Mouse (Mus musculus) midbrain, embryonic 16.5 days (tissue): ENCODE results near the gene Sema3c. TPM values are rescaled to one million over a fixed set of nuclear protein-coding genes. Genes with fewer than 3 reads are reported as not detected.

Experiments used
- ATAC-seq: fragments of 200-750 bp; cut with Nextera tagmentation; 2 replicates; pipeline ENCODE4 v1.8.0; 2017; ENCODE audit warnings: moderate TSS enrichment
- H3K27ac ChIP-seq: fragments of 300-500 bp; sonication (generic); 2 replicates; pipeline ENCODE4 v1.5.1; 2014; ENCODE audit warnings: mild to moderate bottlenecking, low read length, mixed read lengths
- H3K27me3 ChIP-seq: fragments of 300-500 bp; sonication (generic); 2 replicates; pipeline ENCODE4 v1.6.1; 2014; ENCODE audit warnings: low read depth, low read length, mixed read lengths; ENCODE audit not compliant: control insufficient read depth, insufficient read depth
- H3K36me3 ChIP-seq: fragments of 300-500 bp; sonication (generic); 2 replicates; pipeline ENCODE4 v1.6.1; 2014; ENCODE audit warnings: mild to moderate bottlenecking, low read length, moderate library complexity, mixed read lengths; ENCODE audit not compliant: control insufficient read depth, insufficient read depth
- H3K4me1 ChIP-seq: fragments of 300-500 bp; sonication (generic); 2 replicates; pipeline ENCODE4 v1.6.1; 2014; ENCODE audit warnings: mild to moderate bottlenecking, low read length, mixed read lengths; ENCODE audit not compliant: control insufficient read depth, insufficient read depth
- H3K4me2 ChIP-seq: fragments of 300-500 bp; sonication (generic); 2 replicates; pipeline ENCODE4 v1.6.1; 2014; ENCODE audit warnings: mild to moderate bottlenecking, low read length, mixed read lengths
- H3K4me3 ChIP-seq: fragments of 300-500 bp; sonication (generic); 2 replicates; pipeline ENCODE4 v1.5.1; 2014; ENCODE audit warnings: low read depth, mild to moderate bottlenecking, low read length, moderate library complexity, mixed read lengths
- H3K9ac ChIP-seq: fragments of 300-500 bp; sonication (generic); 2 replicates; pipeline ENCODE4 v1.6.1; 2014; ENCODE audit warnings: low read depth, low read length, mixed read lengths
- H3K9me3 ChIP-seq: fragments of 300-500 bp; sonication (generic); replicated peaks from 2 replicates; pipeline ENCODE4 v1.6.1; 2014; ENCODE audit warnings: mild to moderate bottlenecking, low read length, mixed read lengths; ENCODE audit not compliant: control insufficient read depth, poor library complexity, severe bottlenecking
- WGBS: fragments of 180-500 bp; shearing (Covaris S2); extraction: QIAGEN DNeasy Blood & Tissue Kit; methylation state at CpG from one replicate; pipeline ENCODE4 v1.1.7; 2014; 5-methylcytosine and 5-hydroxymethylcytosine counted together
- polyA plus RNA-seq: library from polyadenylated mRNA; unstranded; fragments of >200 nt; fragmentation: Nextera tagmentation; extraction: Ambion mirVana; gene quantifications from 2 replicates; pipeline ENCODE4 v1.2.1, GENCODE M21; 2015

Sema3c gene
- polyA plus RNA-seq, 1 experiment from 2014 or later = 15.5 TPM

DNA sequence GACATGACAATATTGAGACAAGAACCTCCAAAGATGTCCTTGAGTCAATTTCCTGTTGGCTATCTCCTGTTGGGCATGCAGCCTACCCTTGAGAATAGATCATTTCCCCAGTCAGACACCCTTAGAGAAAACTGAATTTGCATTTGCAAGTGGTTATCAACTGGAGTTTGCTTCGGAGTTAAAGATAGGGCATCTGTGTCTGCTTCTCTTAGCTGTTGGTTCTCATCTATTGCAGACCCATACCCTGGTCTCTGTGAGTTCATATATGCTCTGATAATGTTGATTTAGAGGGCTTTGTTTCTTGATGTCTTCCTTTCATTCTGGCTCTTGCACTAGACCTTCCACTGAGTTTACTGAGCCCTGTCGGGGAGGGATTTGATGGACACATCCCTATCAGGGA, 106.8 kb downstream of the Sema3c start:
- Histone ChIP-seq H3K27ac (no peak overlapping the region), H3K9me3 (no peaks in the 10 kb centered on the region), H3K27me3 (no peaks in the 10 kb centered on the region), H3K36me3 (no peaks in the 10 kb centered on the region), H3K9ac (no peak overlapping the region), H3K4me3 (no peak overlapping the region), H3K4me2 (no peak overlapping the region), H3K4me1 (no peaks in the 10 kb centered on the region)
- 80% methylated on average over 2 of the region's 2 CpGs for WGBS
- no peak for ATAC-seq

DNA sequence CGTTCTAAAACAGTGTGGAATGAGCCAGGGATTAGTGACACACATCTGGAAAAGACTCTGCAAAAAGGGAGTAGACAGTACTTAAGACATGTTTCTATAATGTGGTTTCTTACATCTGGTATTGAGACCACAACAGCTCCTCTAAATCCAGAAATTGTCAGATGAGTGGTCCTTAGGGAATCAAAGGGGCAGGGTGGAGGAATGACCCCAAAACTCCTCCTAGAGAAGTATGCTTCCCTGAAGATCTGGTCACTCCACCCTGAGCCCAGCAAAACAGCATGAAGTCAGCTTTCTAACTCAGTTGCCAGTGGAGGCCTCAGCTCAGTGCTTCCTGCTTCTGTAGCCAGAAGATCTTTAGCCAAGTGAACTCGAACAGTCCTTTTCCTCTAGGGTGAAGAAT, 115.0 kb downstream of the Sema3c start:
- Histone ChIP-seq H3K27ac (no peak overlapping the region), H3K4me2 (no peak overlapping the region), H3K4me3 (no peak overlapping the region), H3K9ac (no peak overlapping the region), H3K27me3 (no peaks in the 10 kb centered on the region), H3K36me3 (no peaks in the 10 kb centered on the region), H3K4me1 (no peaks in the 10 kb centered on the region), H3K9me3 (no peaks in the 10 kb centered on the region)
- no peak for ATAC-seq
- WGBS = 76% methylated on average over 2 of the region's 2 CpGs

DNA sequence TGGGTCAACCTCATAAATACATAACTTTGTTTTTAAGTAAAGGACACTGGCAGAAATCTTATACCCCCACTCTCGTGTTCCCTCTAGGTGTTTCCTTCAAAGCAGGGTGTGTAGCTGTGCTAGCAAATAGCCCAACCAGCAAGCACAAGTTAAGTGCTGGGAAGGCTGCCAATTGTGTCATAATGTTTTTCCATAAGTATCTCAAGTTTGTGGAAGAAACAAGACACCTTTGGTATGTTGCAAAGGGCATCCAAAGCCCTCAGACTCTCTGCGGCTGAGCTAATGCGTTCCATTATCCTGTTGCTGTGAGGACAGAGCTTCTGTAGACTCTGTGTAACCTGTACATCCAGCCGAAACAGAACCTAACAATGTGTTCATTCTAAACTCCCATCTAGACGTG, 115.5 kb downstream of the Sema3c start:
- Histone ChIP-seq H3K9ac (no peak overlapping the region), H3K27ac (no peak overlapping the region), H3K4me1 (no peaks in the 10 kb centered on the region), H3K36me3 (no peaks in the 10 kb centered on the region), H3K9me3 (no peaks in the 10 kb centered on the region), H3K27me3 (no peaks in the 10 kb centered on the region), H3K4me2 (no peak overlapping the region), H3K4me3 (no peak overlapping the region)
- no peak for ATAC-seq
- 84% methylated on average over 5 of the region's 5 CpGs for WGBS

DNA sequence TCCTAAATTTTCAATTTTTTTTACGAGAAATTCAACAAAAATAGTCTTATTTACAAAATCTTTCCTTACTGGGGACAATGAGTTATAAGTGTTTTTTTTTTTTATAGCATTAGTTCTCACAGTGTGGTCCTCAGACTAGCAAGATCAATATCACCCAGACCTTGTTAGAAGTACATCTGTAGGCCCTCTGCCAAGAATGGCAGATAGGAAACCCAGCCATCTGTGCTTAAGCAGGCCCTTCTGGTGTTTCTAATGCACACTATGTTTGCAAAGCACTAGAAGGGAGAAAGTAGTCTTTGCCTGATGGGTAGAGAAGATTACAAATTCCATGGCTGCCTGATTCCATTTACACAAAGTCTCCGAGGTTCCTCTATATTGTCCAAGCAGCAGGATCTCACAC, 121.3 kb downstream of the Sema3c start:
- no peak overlapping the region for H3K9ac ChIP-seq
- no peak overlapping the region for H3K4me2 ChIP-seq
- no peak overlapping the region for H3K4me3 ChIP-seq
- H3K9me3 ChIP-seq = no peaks in the 10 kb centered on the region
- H3K27me3 ChIP-seq = no peaks in the 10 kb centered on the region
- H3K36me3 ChIP-seq = no peaks in the 10 kb centered on the region
- H3K27ac ChIP-seq = no peak overlapping the region
- no peak for ATAC-seq
- WGBS = 74% methylated on average over 2 of the region's 2 CpGs
- H3K4me1 ChIP-seq = no peaks in the 10 kb centered on the region

DNA sequence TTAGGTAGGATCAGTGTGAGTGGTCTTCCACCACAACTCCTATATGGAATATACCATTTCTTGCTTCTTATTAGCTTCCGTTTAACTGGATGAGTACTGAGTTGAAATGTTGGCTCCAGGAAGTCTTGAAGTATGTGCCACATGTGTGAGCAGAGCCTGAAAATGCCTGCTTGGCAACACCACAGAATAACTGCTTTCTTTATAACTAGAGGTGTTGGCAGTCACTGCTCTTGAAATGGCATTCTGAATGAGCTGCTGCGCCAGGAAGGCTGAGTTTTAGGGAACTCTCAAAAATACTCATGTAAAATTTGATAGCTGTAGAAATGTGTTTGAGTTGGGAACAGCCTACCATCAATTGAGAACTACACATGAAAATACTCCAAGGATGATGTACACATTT, 124.8 kb downstream of the Sema3c start:
- no peak for ATAC-seq
- Histone ChIP-seq H3K4me3 (no peak overlapping the region), H3K36me3 (no peaks in the 10 kb centered on the region), H3K4me2 (no peak overlapping the region), H3K27me3 (no peaks in the 10 kb centered on the region), H3K4me1 (no peaks in the 10 kb centered on the region), H3K27ac (no peak overlapping the region), H3K9ac (no peak overlapping the region), H3K9me3 (no peaks in the 10 kb centered on the region)
- 93% methylated on average over 2 of the region's 2 CpGs for WGBS

DNA sequence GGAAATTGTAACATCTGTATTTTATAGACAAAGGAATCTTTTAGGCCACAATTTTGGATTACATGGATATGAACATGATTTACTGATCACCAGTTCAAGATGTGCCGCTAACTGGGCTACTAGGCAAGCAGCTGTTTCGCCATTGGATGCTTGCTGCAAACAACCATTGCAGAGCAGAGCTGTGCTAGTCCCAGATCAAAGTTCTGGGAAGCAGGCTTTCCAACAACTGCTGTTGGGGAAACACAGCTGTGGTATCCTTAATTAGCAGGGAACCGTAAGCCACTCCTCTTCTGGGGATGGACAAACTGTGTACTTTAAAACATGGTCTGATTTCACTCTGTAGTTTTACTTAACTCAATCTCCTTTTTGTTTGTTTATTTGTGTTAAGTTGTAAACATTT, 130.1 kb downstream of the Sema3c start:
- H3K4me3 ChIP-seq = no peak overlapping the region
- ATAC-seq = no peak
- no peaks in the 10 kb centered on the region for H3K36me3 ChIP-seq
- no peak overlapping the region for H3K4me2 ChIP-seq
- no peaks in the 10 kb centered on the region for H3K9me3 ChIP-seq
- no peak overlapping the region for H3K27ac ChIP-seq
- no peaks in the 10 kb centered on the region for H3K4me1 ChIP-seq
- 68% methylated on average over 3 of the region's 3 CpGs for WGBS
- H3K9ac ChIP-seq = no peak overlapping the region
- H3K27me3 ChIP-seq = no peaks in the 10 kb centered on the region

DNA sequence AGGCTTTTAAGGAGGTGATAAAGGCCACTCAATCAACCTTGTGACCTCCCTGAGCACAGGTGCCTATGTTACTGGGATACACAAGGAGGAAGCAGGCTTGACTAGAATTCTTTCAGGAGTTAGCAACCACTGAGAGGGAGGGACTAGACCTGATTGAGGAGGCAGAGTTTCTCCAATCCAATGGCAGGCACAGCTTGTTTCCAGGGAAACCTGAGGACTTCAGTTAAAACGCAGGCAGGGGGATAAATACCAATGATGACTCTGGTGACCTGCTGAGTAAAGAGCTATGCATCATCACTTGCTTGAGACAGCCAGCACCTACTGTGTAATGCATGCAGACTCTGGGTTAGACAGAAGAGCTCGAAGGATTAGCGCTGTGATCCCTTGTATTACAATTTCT, 133.0 kb downstream of the Sema3c start:
- no peak for ATAC-seq
- no peak overlapping the region for H3K4me2 ChIP-seq

DNA sequence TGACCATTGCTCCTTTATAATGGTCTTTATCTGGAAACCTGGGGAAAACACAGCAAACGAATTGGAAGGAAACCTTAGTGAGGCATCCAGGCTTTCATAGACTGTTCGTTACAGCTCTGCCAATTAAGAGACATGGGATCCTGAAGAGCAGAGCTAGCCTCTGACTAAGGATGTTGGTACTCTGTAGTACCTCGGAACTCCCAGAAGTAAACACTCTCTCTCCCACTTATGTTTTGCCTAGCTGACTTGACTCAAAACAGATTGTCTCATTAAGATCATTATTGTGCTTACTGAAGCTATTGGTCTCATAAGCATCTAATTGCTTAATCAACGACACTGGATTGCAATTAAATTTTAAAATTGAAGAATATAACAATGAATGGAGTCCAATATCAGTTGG, 138.3 kb downstream of the Sema3c start:
- 73% methylated on average over 4 of the region's 4 CpGs for WGBS
- no peaks in the 10 kb centered on the region for H3K4me1 ChIP-seq
- H3K27ac ChIP-seq = no peak overlapping the region
- H3K27me3 ChIP-seq = no peaks in the 10 kb centered on the region
- H3K4me3 ChIP-seq = no peak overlapping the region
- no peaks in the 10 kb centered on the region for H3K36me3 ChIP-seq
- H3K9ac ChIP-seq = no peak overlapping the region
- no peak for ATAC-seq
- no peaks in the 10 kb centered on the region for H3K9me3 ChIP-seq
- no peak overlapping the region for H3K4me2 ChIP-seq

More for the DNA sequence above, 133.0 kb downstream of the Sema3c start:
- no peak overlapping the region for H3K9ac ChIP-seq
- H3K27ac ChIP-seq = no peak overlapping the region
- H3K9me3 ChIP-seq = no peaks in the 10 kb centered on the region
- no peaks in the 10 kb centered on the region for H3K4me1 ChIP-seq
- no peaks in the 10 kb centered on the region for H3K27me3 ChIP-seq
- WGBS = 17% methylated on average over 3 of the region's 3 CpGs
- no peaks in the 10 kb centered on the region for H3K36me3 ChIP-seq
- no peak overlapping the region for H3K4me3 ChIP-seq

DNA sequence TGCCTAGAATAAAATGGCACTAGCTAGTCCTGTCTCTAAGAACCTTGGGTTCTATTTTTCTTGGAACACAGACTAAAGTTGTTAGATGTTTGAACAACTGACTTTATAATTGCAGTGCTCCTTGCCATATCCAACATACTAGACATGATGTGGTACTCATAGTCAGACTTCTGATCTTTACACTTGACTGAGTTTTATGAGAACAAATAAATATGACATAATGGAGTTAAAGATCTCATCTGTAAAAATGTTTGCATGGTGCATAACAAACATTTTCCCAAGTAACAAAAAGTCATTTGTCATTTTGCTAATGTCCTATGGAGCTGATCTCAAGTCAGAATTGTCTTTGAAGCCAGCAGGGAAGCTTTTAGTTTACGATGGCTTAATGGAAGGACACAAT, 141.1 kb downstream of the Sema3c start:
- 73% methylated on average over 1 of the region's 1 CpGs for WGBS
- no peak for ATAC-seq

DNA sequence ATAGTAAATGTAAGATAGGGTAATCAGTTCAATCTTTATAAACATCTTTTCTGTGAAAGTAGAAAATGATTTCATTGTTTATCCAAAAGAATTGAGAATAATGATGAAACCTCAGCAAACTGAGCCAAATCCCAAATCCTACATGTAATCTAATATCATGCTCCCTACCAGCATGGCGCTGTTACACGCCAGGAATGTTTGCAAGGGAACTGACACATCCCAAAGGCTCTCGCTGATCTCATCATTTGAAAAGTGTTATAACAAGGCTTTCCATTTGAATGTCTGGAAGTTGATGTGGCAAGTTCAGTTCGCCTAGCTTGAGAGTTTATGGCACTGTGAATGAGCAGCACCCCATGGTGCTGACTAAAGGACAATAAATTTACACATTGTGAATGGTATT, 145.9 kb downstream of the Sema3c start:
- no peak for ATAC-seq
- no peaks in the 10 kb centered on the region for H3K36me3 ChIP-seq
- WGBS = 70% methylated on average over 4 of the region's 4 CpGs
- H3K9ac ChIP-seq = no peak overlapping the region
- no peaks in the 10 kb centered on the region for H3K9me3 ChIP-seq
- no peak overlapping the region for H3K27ac ChIP-seq
- no peak overlapping the region for H3K4me3 ChIP-seq
- H3K4me2 ChIP-seq = no peak overlapping the region
- H3K27me3 ChIP-seq = no peaks in the 10 kb centered on the region
- H3K4me1 ChIP-seq = peaks cover 4% of the 10 kb centered on the region; the same call in 1 of the 2 replicates

More for the DNA sequence above, 141.1 kb downstream of the Sema3c start:
- Histone ChIP-seq H3K36me3 (no peaks in the 10 kb centered on the region), H3K9me3 (no peaks in the 10 kb centered on the region), H3K9ac (no peak overlapping the region), H3K4me1 (no peaks in the 10 kb centered on the region), H3K4me2 (no peak overlapping the region), H3K27ac (no peak overlapping the region), H3K4me3 (no peak overlapping the region), H3K27me3 (no peaks in the 10 kb centered on the region)
